Mouse (Mus musculus) thymus, postnatal 4 days (tissue): ENCODE results near the gene Tex52.

Experiments
- DNase-seq: peaks from one replicate; pipeline ENCODE4 v3.0.0; 2021

Gene Tex52

GRCm38 (mm10) chr6:128432356-128432915 lies 57.2 kb downstream of the Tex52 start:
- no peak for DNase-seq

GRCm38 (mm10) chr6:128433566-128433965 lies 58.3 kb downstream of the Tex52 start:
- no peak for DNase-seq
